ENCODE assay signal across 10 mouse cellular contexts in the genomic region with DNA sequence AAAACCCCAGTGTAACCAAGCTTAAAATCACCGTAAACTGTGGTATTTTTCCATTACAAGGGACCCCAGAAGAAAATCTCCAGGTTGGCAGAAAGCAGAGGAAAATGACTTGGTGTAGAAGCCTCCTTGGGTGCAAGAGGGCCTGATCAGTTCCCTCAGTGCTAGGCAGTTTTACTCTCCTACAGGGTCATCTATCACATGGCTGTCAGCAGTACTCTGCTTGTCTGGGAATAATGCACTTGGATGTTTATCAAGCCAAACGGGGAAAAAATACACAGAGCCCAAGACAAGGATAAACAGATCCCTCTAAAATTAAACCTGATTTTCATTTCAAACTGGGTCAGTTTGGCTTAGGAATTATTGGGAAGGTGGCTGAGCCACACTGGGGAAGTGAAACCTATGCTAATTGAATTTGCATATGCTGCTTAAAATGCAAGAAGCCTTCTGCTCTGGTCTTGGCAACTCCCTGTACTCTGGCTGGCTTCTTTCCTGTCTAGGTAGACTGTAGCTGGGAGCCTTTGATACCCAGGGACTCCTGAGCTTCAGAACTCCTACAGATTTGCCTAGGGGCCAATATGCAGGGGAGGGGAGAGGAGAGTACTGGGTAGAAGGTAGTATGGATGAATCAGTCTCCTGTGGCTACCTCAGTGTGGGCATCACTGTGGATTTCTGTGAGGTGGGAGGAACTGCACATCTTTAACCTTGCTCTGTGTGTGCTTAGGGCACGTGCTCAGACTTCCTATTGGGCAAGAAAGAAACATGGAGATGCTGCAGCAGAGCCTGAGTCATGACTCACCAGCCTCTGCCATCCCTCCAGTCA.
DNase-seq lines count a peak whose midpoint lies in the region; ATAC-seq and TF ChIP-seq lines count a peak whose summit lies in the region.
"Had no signal": no experiment of that assay in that cellular context is flagged by ENCODE, and none has a peak within 500 bp of the region (broad histone marks: within the 10 kb centered on the region; RNA-seq: fewer than 3 reads in every experiment).

No protein-coding gene starts in this region.

- no peak for DNase-seq in cerebellum, postnatal 4 days (ENCODE audit: low spot score in 2 of 2)
- DNase-seq in left cerebral cortex, adult 2 months (ENCODE audit: extremely low spot score in 1 of 2, low spot score in 2 of 2), result no peak
- DNase-seq in left cerebral cortex, postnatal 14 days (ENCODE audit: low spot score in 2 of 2), result no peak
- peak; percentile 22 to 41 for DNase-seq in cerebellum, postnatal 36 days
- DNase-seq in lung, postnatal 0 days (ENCODE audit: low spot score), result no peak

- H3K27me3 ChIP-seq in neural tube, embryonic 12.5 days (replicated peaks), result no peaks in the 10 kb centered on the region
- no peaks in the 10 kb centered on the region for H3K27me3 ChIP-seq in heart, embryonic 11.5 days (ENCODE audit: control insufficient read depth, insufficient read depth, low read length)
- H3K27me3 ChIP-seq in lung, postnatal 0 days (replicated peaks; ENCODE audit: insufficient read depth, low read length), result no peaks in the 10 kb centered on the region
- H3K27me3 ChIP-seq: heart, embryonic 15.5 days; lung, embryonic 15.5 days had no signal

- ATAC-seq in cerebellum, adult (ENCODE audit: insufficient number of reproducible peaks, low FRiP score, low TSS enrichment), result peak; percentile 86
- peak; percentile 46 for ATAC-seq in neural tube, embryonic 12.5 days (ENCODE audit: low FRiP score, low read depth)
- no peak for ATAC-seq in heart, embryonic 11.5 days (replicated peaks; ENCODE audit: insufficient number of reproducible peaks, low FRiP score, low TSS enrichment)
- no peak for ATAC-seq in lung, postnatal 0 days

- no peak overlapping the region for H3K4me2 ChIP-seq in neural tube, embryonic 12.5 days (replicated peaks)
- H3K4me2 ChIP-seq in heart, embryonic 11.5 days, result no peak overlapping the region
- no peak overlapping the region for H3K4me2 ChIP-seq in lung, postnatal 0 days (replicated peaks; ENCODE audit: low read depth, low read length)
- H3K4me2 ChIP-seq: heart, embryonic 15.5 days; lung, embryonic 15.5 days had no signal

- TF ChIP-seq CTCF in left cerebral cortex, adult 2 months (IDR thresholded peaks at IDR 0.05), result no peak
- TF ChIP-seq CTCF in lung, postnatal 0 days (IDR thresholded peaks at IDR 0.05), result no peak

- H3K4me3 ChIP-seq in left cerebral cortex, adult 2 months, result no peak overlapping the region
- H3K4me3 ChIP-seq in neural tube, embryonic 12.5 days, result no peak overlapping the region
- no peak overlapping the region for H3K4me3 ChIP-seq in heart, embryonic 11.5 days (ENCODE audit: low read depth, low read length)
- no peak overlapping the region for H3K4me3 ChIP-seq in lung, postnatal 0 days (ENCODE audit: low read depth, low read length)
- H3K4me3 ChIP-seq: heart, embryonic 15.5 days; lung, embryonic 15.5 days had no signal

- peak overlapping the region; percentile 32; the same call in 1 of the 2 replicates for H3K27ac ChIP-seq in left cerebral cortex, adult 2 months
- no peak overlapping the region for H3K27ac ChIP-seq in neural tube, embryonic 12.5 days
- no peak overlapping the region for H3K27ac ChIP-seq in heart, embryonic 11.5 days (ENCODE audit: low read depth, low read length)
- no peak overlapping the region for H3K27ac ChIP-seq in lung, postnatal 0 days (ENCODE audit: low read length)
- H3K27ac ChIP-seq: heart, embryonic 15.5 days; lung, embryonic 15.5 days had no signal

- no peaks in the 10 kb centered on the region for H3K36me3 ChIP-seq in neural tube, embryonic 12.5 days
- H3K36me3 ChIP-seq in heart, embryonic 11.5 days (ENCODE audit: control insufficient read depth, insufficient read depth, low read length), result no peaks in the 10 kb centered on the region
- no peaks in the 10 kb centered on the region for H3K36me3 ChIP-seq in lung, postnatal 0 days (ENCODE audit: insufficient read depth, low read length)
- H3K36me3 ChIP-seq: heart, embryonic 15.5 days; lung, embryonic 15.5 days had no signal

- H3K4me1 ChIP-seq in neural tube, embryonic 12.5 days, result peaks cover 12% of the 10 kb centered on the region
- H3K4me1 ChIP-seq in heart, embryonic 11.5 days (ENCODE audit: control insufficient read depth, insufficient read depth, low read length), result no peaks in the 10 kb centered on the region
- no peaks in the 10 kb centered on the region for H3K4me1 ChIP-seq in lung, postnatal 0 days (ENCODE audit: insufficient read depth, low read depth, low read length)
- H3K4me1 ChIP-seq: heart, embryonic 15.5 days; lung, embryonic 15.5 days had no signal

- H3K9me3 ChIP-seq in neural tube, embryonic 12.5 days, result no peaks in the 10 kb centered on the region
- no peaks in the 10 kb centered on the region for H3K9me3 ChIP-seq in heart, embryonic 11.5 days (replicated peaks; ENCODE audit: control insufficient read depth, low read length)
- H3K9me3 ChIP-seq in lung, postnatal 0 days (ENCODE audit: low read length), result no peaks in the 10 kb centered on the region
- H3K9me3 ChIP-seq: heart, embryonic 15.5 days; lung, embryonic 15.5 days had no signal

- TF ChIP-seq EP300 in lung, postnatal 0 days (IDR thresholded peaks at IDR 0.05), result no peak

- intact Hi-C loops in left cerebral cortex, adult 2 months (cut with DNase I), result loop anchor here (5.0 kb wide), 1 partner anchor 141 kb away; the partner anchor contains the start of gene Cadps
- intact Hi-C loops in left cerebral cortex, postnatal 14 days (cut with DNase I), result loop anchor here (10.0 kb wide), 1 partner anchor 144 kb away; the partner anchor contains the start of gene Cadps

- H3K9ac ChIP-seq in neural tube, embryonic 12.5 days, result no peak overlapping the region
- H3K9ac ChIP-seq in heart, embryonic 11.5 days (ENCODE audit: low read depth, low read length), result no peak overlapping the region
- H3K9ac ChIP-seq in lung, postnatal 0 days (replicated peaks; ENCODE audit: low read depth), result no peak overlapping the region
- H3K9ac ChIP-seq: heart, embryonic 15.5 days; lung, embryonic 15.5 days had no signal

- 60% methylated on average over 3 of the region's 3 CpGs for WGBS in neural tube, embryonic 12.5 days
- WGBS in heart, embryonic 11.5 days (ENCODE audit: insufficient replicate concordance), result 60% methylated on average over 3 of the region's 3 CpGs
- 42% methylated on average over 3 of the region's 3 CpGs for WGBS in lung, postnatal 0 days

Comparison
In these comparisons a context has a peak if more than half of its experiments do, and no peak if none do; other contexts are left out.
1. DNase-seq: peak in cerebellum, postnatal 36 days (2 of 2); none in cerebellum, postnatal 4 days (0 of 2), left cerebral cortex, adult 2 months (0 of 2), left cerebral cortex, postnatal 14 days (0 of 2) and lung, postnatal 0 days (single experiment).
2. ATAC-seq: peak in cerebellum, adult (single experiment) and neural tube, embryonic 12.5 days (single experiment); none in heart, embryonic 11.5 days (single experiment) and lung, postnatal 0 days (single experiment).